Mouse (Mus musculus) large intestine, adult 2 months (tissue): ENCODE measurements around the gene Rnf11. TPM values are rescaled to one million over a fixed set of nuclear protein-coding genes. Genes with fewer than 3 reads are reported as not detected.
A peak's percentile ranks its signal among the peaks of the same experiment; 100 is the strongest.

ENCODE experiments used
- DNase-seq: peaks from one replicate; pipeline ENCODE4 v3.0.0-alpha.2; 2012; ENCODE audit warnings: low read depth, low spot score
- WGBS: fragments of 180-500 bp; shearing (Covaris S2); methylation state at CpG from one replicate; pipeline ENCODE4 v1.1.7; 2018; 5-methylcytosine and 5-hydroxymethylcytosine counted together
- polyA plus RNA-seq: library from polyadenylated mRNA; depleted of rRNA; stranded (reverse); fragments of >200 nt; gene quantifications from 2 replicates; pipeline ENCODE4 v1.2.3, GENCODE M21; 2012

The Rnf11 gene
- polyA plus RNA-seq, 1 experiment, result 12.3 TPM

GRCm38 (mm10) chr4:109445956-109446355, 38.6 kb downstream of the Rnf11 start:
- 87% methylated on average over 1 of the region's 1 CpGs for WGBS
- DNase-seq, result no peak

- WGBS, result 46% methylated on average over 2 of the region's 2 CpGs
Measured at GRCm38 (mm10) chr4:109445397-109445796, 39.1 kb downstream of the Rnf11 start.

GRCm38 (mm10) chr4:109444951-109445350, 39.6 kb downstream of the Rnf11 start:
- no peak for DNase-seq
- 81% methylated on average over 2 of the region's 2 CpGs for WGBS

More at GRCm38 (mm10) chr4:109445397-109445796, 39.1 kb downstream of the Rnf11 start:
- DNase-seq, result no peak

- no peak for DNase-seq
- 67% methylated on average over 6 of the region's 6 CpGs for WGBS
Measured at GRCm38 (mm10) chr4:109444471-109444870, 40.1 kb downstream of the Rnf11 start.

GRCm38 (mm10) chr4:109442649-109443048, 41.9 kb downstream of the Rnf11 start:
- 71% methylated on average over 4 of the region's 4 CpGs for WGBS
- no peak for DNase-seq

- DNase-seq, result no peak
- 85% methylated on average over 7 of the region's 7 CpGs for WGBS
Measured at GRCm38 (mm10) chr4:109442126-109442525, 42.4 kb downstream of the Rnf11 start.

- WGBS, result 89% methylated on average over 3 of the region's 3 CpGs
- DNase-seq, result no peak
Measured at GRCm38 (mm10) chr4:109441000-109441399, 43.5 kb downstream of the Rnf11 start.

- WGBS, result 96% methylated on average over 5 of the region's 5 CpGs
- DNase-seq, result no peak
Measured at GRCm38 (mm10) chr4:109440381-109440780, 44.1 kb downstream of the Rnf11 start.

GRCm38 (mm10) chr4:109439825-109440248, 44.7 kb downstream of the Rnf11 start:
- WGBS, result 51% methylated on average over 3 of the region's 3 CpGs
- no peak for DNase-seq

- no peak for DNase-seq
- WGBS, result 81% methylated on average over 8 of the region's 8 CpGs
Measured at GRCm38 (mm10) chr4:109439101-109439500, 45.4 kb downstream of the Rnf11 start.

- peak; percentile 37 for DNase-seq
- WGBS, result 54% methylated on average over 9 of the region's 9 CpGs
Measured at GRCm38 (mm10) chr4:109437913-109438878, 46.3 kb downstream of the Rnf11 start.

- 97% methylated on average over 1 of the region's 1 CpGs for WGBS
- DNase-seq, result no peak
Measured at GRCm38 (mm10) chr4:109434256-109434655, 50.3 kb downstream of the Rnf11 start.

- WGBS, result 64% methylated on average over 6 of the region's 6 CpGs
- DNase-seq, result no peak
Measured at GRCm38 (mm10) chr4:109433641-109434040, 50.9 kb downstream of the Rnf11 start.

- 83% methylated on average over 16 of the region's 16 CpGs for WGBS
- no peak for DNase-seq
Measured at GRCm38 (mm10) chr4:109432668-109433375, 51.7 kb downstream of the Rnf11 start.

- 25% methylated on average over 13 of the region's 13 CpGs for WGBS
- DNase-seq, result peak; percentile 73
Measured at GRCm38 (mm10) chr4:109430854-109431253, 53.7 kb downstream of the Rnf11 start.

GRCm38 (mm10) chr4:109430250-109430649, 54.3 kb downstream of the Rnf11 start:
- no peak for DNase-seq
- 90% methylated on average over 7 of the region's 7 CpGs for WGBS

GRCm38 (mm10) chr4:109427058-109427457, 57.5 kb downstream of the Rnf11 start:
- DNase-seq, result no peak
- WGBS, result 57% methylated on average over 1 of the region's 1 CpGs

- 66% methylated on average over 2 of the region's 2 CpGs for WGBS
- DNase-seq, result no peak
Measured at GRCm38 (mm10) chr4:109423438-109423837, 61.1 kb downstream of the Rnf11 start.

GRCm38 (mm10) chr4:109422436-109422835, 62.1 kb downstream of the Rnf11 start:
- no peak for DNase-seq
- 75% methylated on average over 6 of the region's 6 CpGs for WGBS

GRCm38 (mm10) chr4:109421608-109422007, 62.9 kb downstream of the Rnf11 start:
- no peak for DNase-seq
- WGBS, result 29% methylated on average over 7 of the region's 7 CpGs
